Mouse (Mus musculus): Measurements from ENCODE around the gene Ccdc177.

DNA sequence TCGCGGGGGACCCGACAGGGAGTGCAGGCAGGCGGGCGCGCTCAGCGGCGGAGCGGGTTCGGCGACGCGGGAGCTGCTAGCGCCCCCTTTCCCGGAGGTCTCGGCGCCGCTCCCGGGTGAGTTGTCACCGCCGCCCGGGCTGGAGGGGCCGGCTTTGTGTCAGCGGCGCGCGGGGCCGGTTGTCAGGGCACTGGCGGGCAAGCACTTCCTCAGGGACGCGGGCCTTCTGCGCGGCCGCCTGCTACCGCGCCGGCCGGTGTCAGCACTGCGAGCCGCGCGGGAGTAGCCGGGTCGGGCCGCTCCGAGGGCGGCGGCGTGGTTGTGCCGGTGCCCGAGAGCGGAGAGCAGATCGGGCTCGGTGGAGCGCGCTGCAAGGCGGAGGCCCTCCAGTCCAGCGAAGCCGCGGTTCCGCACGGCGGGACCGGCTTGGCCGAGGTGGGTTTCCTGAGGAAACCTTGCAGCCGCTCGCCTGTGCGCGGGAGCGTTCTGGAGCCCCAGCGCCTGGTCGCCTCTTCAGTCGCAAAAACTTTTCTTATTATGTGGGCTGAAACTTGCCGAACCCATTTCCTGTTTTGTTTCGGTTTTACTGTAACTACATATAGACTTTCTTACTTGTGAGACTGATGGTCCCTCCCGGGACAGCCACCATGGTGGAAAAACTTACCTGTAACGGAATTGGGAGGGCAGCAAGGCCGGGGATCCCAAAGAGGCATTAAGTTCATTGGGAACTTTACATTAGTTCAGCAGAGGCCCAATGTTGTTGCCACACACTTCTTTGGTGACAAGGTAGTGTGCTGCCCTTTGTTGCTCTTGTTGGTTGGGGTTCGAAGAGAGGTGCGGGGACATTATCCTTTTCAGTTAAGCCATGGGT is 30.4 kb upstream of the Ccdc177 start:
- TF ChIP-seq CTCF (IDR thresholded peaks at IDR 0.05; ENCODE audit: low read depth) (no peak), EP300 (IDR thresholded peaks at IDR 0.05; ENCODE audit: low read depth) (no peak)
